Comparison of ENCODE assay signal across 8 mouse cellular contexts in the genomic region with DNA sequence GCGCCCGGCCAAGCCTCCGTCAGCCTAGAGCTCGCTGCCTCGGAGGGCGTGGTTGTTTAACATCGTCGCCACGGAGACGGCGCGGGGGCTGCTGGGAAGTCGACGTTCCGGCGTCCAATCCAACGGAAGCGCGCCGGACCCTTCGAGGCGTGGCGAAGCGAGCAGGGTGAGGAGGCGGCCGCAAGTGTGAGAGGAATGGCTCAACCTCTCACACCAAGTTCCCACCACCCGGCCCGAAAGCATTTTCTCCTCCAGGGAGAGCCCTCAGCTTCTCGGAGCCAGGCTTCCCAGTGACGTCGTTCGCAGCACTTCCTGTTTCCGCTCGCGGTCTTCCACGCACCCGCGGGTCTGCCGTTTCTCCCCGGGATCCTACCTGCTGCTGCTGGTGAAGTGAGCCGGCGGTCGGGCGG. TPM values are rescaled to one million over a fixed set of nuclear protein-coding genes. Genes with fewer than 3 reads are reported as not detected.
DNase-seq lines count a peak whose midpoint lies in the region; ATAC-seq lines count a peak whose summit lies in the region.

Aste1 (plus strand) TSS at position 175 of the 410 bp plus-strand sequence.
Nek11 (minus strand) TSS at position 307 of the 410 bp plus-strand sequence.

- peak within 1 kb of the TSS; percentile 56 for H3K9ac ChIP-seq in hindbrain, embryonic 11.5 days (ENCODE audit: low read depth, low read length)

- peak; percentile 97 for DNase-seq in Muller cell, postnatal 12 days (ENCODE audit: inconsistent ontology term)
- DNase-seq in cerebellum, adult 9-11 months: peak; percentile 86
- peak; percentile 76 to 94 for DNase-seq in frontal cortex, adult 2 months (ENCODE audit: extremely low spot score in 1 of 2, low spot score in 1 of 2)
- DNase-seq in hindbrain, embryonic 11.5 days (ENCODE audit: low spot score): peak; percentile 97
- DNase-seq in layer of hippocampus, postnatal 10 days (ENCODE audit: low spot score in 2 of 2): peak; percentile 88 to 92
- DNase-seq in lung, postnatal 10 days: peak; percentile 97
- DNase-seq in ovary, postnatal 36 days (ENCODE audit: low spot score): peak; percentile 93
- peak; percentile 93 for DNase-seq in thymus, postnatal 25 days

- H3K27me3 ChIP-seq in hindbrain, embryonic 11.5 days (ENCODE audit: control insufficient read depth, insufficient read depth, low read length): no peaks in the 10 kb centered on the region

- H3K4me3 ChIP-seq in hindbrain, embryonic 11.5 days (ENCODE audit: low read depth, low read length): peak within 1 kb of the TSS; percentile 67

- peak within 1 kb of the TSS; percentile 52 for H3K4me2 ChIP-seq in hindbrain, embryonic 11.5 days (replicated peaks; ENCODE audit: low read depth, low read length)

- no peaks in the 10 kb centered on the region for H3K9me3 ChIP-seq in hindbrain, embryonic 11.5 days (ENCODE audit: control insufficient read depth, low read length)

- no peaks in the 10 kb centered on the region for H3K36me3 ChIP-seq in hindbrain, embryonic 11.5 days (ENCODE audit: control insufficient read depth, insufficient read depth, low read length)

- under 1% methylated on average over 44 of the region's 44 CpGs for WGBS in hindbrain, embryonic 11.5 days

- peak; percentile 96 for ATAC-seq in hindbrain, embryonic 11.5 days (ENCODE audit: low FRiP score)

- H3K27ac ChIP-seq in hindbrain, embryonic 11.5 days (ENCODE audit: low read depth, low read length): peak within 1 kb of the TSS; percentile 80

- H3K4me1 ChIP-seq in hindbrain, embryonic 11.5 days (replicated peaks; ENCODE audit: control insufficient read depth, insufficient read depth, low read length): no peaks in the 10 kb centered on the region; the same call in 1 of the 2 replicates

RNA-seq across cellular contexts. Expression of gene Aste1, which starts in this region (rescaled TPM):
- 10.2 and 11.0 TPM in 2 replicates for polyA plus RNA-seq in frontal cortex, adult 2 months (2012; rRNA removed)
- polyA plus RNA-seq in hindbrain, embryonic 11.5 days (2014; fragmentation: Nextera tagmentation; extraction: Ambion mirVana): 14.9 and 16.5 TPM in 2 replicates
- total RNA-seq in layer of hippocampus, postnatal 10 days (2021): 10 to 100 TPM; 12.0 to 12.3 TPM

RNA-seq across cellular contexts. Expression of gene Nek11, which starts in this region (rescaled TPM):
- polyA plus RNA-seq in frontal cortex, adult 2 months (2012; rRNA removed): 1.2 and 1.5 TPM in 2 replicates
- 1.6 and 2.8 TPM in 2 replicates for polyA plus RNA-seq in hindbrain, embryonic 11.5 days (2014; fragmentation: Nextera tagmentation; extraction: Ambion mirVana)
- total RNA-seq in layer of hippocampus, postnatal 10 days (2021): 1 to 10 TPM; 2.1 to 3.2 TPM

Comparison
In these comparisons a context has a peak if more than half of its experiments do, and no peak if none do; other contexts are left out.
1. Peak in every context shown above with its lines: DNase-seq, ATAC-seq, H3K4me3 ChIP-seq and H3K27ac ChIP-seq.